Mouse (Mus musculus) testis, adult 2 months (tissue): ENCODE measurements around the gene Olfr1098.

ENCODE experiments used
- CTCF ChIP-seq: fragments of 200-500 bp; IDR thresholded peaks from 2 replicates; pipeline ENCODE4 v1.5.1; 2012; ENCODE audit warnings: low read depth, mild to moderate bottlenecking, inconsistent platforms, low read length, moderate library complexity; ENCODE audit not compliant: control insufficient read depth, insufficient read depth, insufficient replicate concordance
- POLR2A ChIP-seq: fragments of 200-500 bp; IDR thresholded peaks from 2 replicates; pipeline ENCODE4 v1.6.1; 2012; ENCODE audit warnings: low read depth, mild to moderate bottlenecking, inconsistent platforms, low read length, moderate library complexity; ENCODE audit not compliant: control insufficient read depth

- TF ChIP-seq CTCF (no peak), POLR2A (no peak)
Measured at GRCm38 (mm10) chr2:86960593-86960992, 36.2 kb upstream of the Olfr1098 start, which contains the start of gene Olfr1099.
